Mouse (Mus musculus) heart, embryonic 10.5 days (tissue): ENCODE results near the gene Bbc3. TPM values are rescaled to one million over a fixed set of nuclear protein-coding genes. Genes with fewer than 3 reads are reported as not detected.
A peak's percentile ranks its signal among the peaks of the same experiment; 100 is the strongest.
"Not testable (repeated sequence)": the region's sequence is repeated elsewhere in the genome, so short reads cannot be mapped to it uniquely, and the experiment has no call there.

Experiments used
- DNase-seq: peaks from one replicate; pipeline ENCODE4 v3.0.0-alpha.2; 2017; ENCODE audit warnings: low spot score
- H3K27ac ChIP-seq: fragments of 300-500 bp; sonication (generic); 2 replicates; pipeline ENCODE4 v1.5.1; 2016; ENCODE audit warnings: mild to moderate bottlenecking
- H3K27me3 ChIP-seq: fragments of 300-500 bp; sonication (generic); 2 replicates; pipeline ENCODE4 v1.6.1; 2016; ENCODE audit warnings: mild to moderate bottlenecking; ENCODE audit not compliant: poor library complexity, insufficient read depth, severe bottlenecking
- H3K36me3 ChIP-seq: fragments of 300-500 bp; sonication (generic); 2 replicates; pipeline ENCODE4 v1.6.1; 2016; ENCODE audit warnings: mild to moderate bottlenecking, moderate library complexity
- H3K4me1 ChIP-seq: fragments of 300-500 bp; sonication (generic); 2 replicates; pipeline ENCODE4 v1.6.1; 2016; ENCODE audit warnings: mild to moderate bottlenecking
- H3K4me3 ChIP-seq: fragments of 300-500 bp; sonication (generic); 2 replicates; pipeline ENCODE4 v1.5.1; 2016; ENCODE audit warnings: mild to moderate bottlenecking, moderate library complexity
- H3K9me3 ChIP-seq: fragments of 300-500 bp; sonication (generic); 2 replicates; pipeline ENCODE4 v1.6.1; 2016; ENCODE audit warnings: mild to moderate bottlenecking, moderate library complexity
- WGBS: fragments of 180-500 bp; shearing (Covaris S2); methylation state at CpG from one replicate; pipeline ENCODE4 v1.1.7; 2016; 5-methylcytosine and 5-hydroxymethylcytosine counted together
- polyA plus RNA-seq: library from polyadenylated mRNA; unstranded; fragments of >200 nt; fragmentation: Nextera tagmentation; extraction: Ambion mirVana; gene quantifications from 2 replicates; pipeline ENCODE4 v1.2.1, GENCODE M21; 2016

The Bbc3 gene
- 8.3 and 9.5 TPM in 2 replicates for polyA plus RNA-seq

DNA sequence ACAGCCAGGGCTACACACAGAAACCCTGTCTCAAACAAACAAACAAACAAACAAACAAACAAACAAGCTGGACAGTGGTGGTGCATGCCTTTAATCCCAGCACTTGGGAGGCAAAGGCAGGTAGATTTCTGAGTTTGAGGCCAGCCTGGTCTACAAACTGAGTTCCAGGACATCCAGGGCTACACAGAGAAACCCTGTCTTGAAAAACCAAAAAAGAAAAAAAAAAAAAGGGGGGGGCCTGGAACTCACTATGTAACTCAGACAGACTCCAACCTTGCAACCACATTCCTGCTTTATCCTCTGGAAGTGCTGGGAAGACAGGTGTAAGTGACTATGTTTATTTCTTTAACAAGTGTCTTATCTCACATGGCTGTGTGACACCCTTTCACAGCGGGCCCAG lies at the start of gene Bbc3:
Bbc3 (plus strand) TSS at position 301 of the 400 bp plus-strand sequence.
- H3K4me1 ChIP-seq, result peaks cover 48% of the 10 kb centered on the region
- H3K27me3 ChIP-seq, H3K36me3 ChIP-seq, H3K9me3 ChIP-seq, DNase-seq: not testable (repeated sequence)
- WGBS, result 35% methylated on average over 1 of the region's 1 CpGs
- H3K4me3 ChIP-seq, result peak within 1 kb of the TSS; percentile 94
- peak within 1 kb of the TSS; percentile 98 for H3K27ac ChIP-seq

GRCm38 (mm10) chr7:16259110-16259590 lies 49.0 kb upstream of the Bbc3 start, which contains the start of gene C5ar1:
TSS of gene C5ar1 (minus strand) at chr7:16259540.
- H3K27me3 ChIP-seq, result no peaks in the 10 kb centered on the region
- no peaks in the 10 kb centered on the region for H3K36me3 ChIP-seq
- H3K4me1 ChIP-seq, result no peaks in the 10 kb centered on the region
- no peak within 1 kb of the TSS for H3K27ac ChIP-seq
- WGBS, result 83% methylated on average over 5 of the region's 5 CpGs
- no peaks in the 10 kb centered on the region for H3K9me3 ChIP-seq
- no peak within 1 kb of the TSS for H3K4me3 ChIP-seq
- DNase-seq, result no peak

GRCm38 (mm10) chr7:16261097-16261496 lies 47.1 kb upstream of the Bbc3 start:
- no peak overlapping the region for H3K4me3 ChIP-seq
- no peak for DNase-seq
- no peak overlapping the region for H3K27ac ChIP-seq
- no peaks in the 10 kb centered on the region for H3K9me3 ChIP-seq
- no peaks in the 10 kb centered on the region for H3K36me3 ChIP-seq
- no peaks in the 10 kb centered on the region for H3K4me1 ChIP-seq
- WGBS, result 45% methylated on average over 1 of the region's 1 CpGs
- no peaks in the 10 kb centered on the region for H3K27me3 ChIP-seq

- H3K27me3 ChIP-seq, result no peaks in the 10 kb centered on the region
- H3K4me3 ChIP-seq, result no peak overlapping the region
- no peak overlapping the region for H3K27ac ChIP-seq
- no peaks in the 10 kb centered on the region for H3K36me3 ChIP-seq
- 31% methylated on average over 8 of the region's 8 CpGs for WGBS
- no peak for DNase-seq
- no peaks in the 10 kb centered on the region for H3K4me1 ChIP-seq
- no peaks in the 10 kb centered on the region for H3K9me3 ChIP-seq
These were observed 45.0 kb upstream of the Bbc3 start for GRCm38 (mm10) chr7:16263015-16263787.

DNA sequence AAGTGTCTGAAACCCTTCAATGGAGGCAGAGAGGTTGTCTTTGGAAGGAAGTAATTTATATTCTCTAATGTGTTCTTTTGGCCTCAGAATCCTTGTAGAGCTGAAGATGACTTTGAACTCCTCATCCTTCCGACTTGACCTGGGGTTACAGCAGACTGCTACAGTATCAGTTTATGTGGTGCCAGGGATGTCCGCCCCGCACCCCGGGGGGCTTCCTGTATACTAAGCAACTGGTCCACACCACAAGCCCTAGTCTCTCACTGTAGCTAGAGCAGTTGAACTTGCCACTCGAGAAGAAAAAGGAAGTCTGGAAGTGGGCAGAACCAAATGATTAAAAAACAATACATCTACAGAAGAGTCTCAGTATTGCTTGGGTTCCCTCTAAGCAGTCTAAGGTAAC lies 44.4 kb upstream of the Bbc3 start:
- no peaks in the 10 kb centered on the region for H3K9me3 ChIP-seq
- WGBS, result 84% methylated on average over 5 of the region's 5 CpGs

DNA sequence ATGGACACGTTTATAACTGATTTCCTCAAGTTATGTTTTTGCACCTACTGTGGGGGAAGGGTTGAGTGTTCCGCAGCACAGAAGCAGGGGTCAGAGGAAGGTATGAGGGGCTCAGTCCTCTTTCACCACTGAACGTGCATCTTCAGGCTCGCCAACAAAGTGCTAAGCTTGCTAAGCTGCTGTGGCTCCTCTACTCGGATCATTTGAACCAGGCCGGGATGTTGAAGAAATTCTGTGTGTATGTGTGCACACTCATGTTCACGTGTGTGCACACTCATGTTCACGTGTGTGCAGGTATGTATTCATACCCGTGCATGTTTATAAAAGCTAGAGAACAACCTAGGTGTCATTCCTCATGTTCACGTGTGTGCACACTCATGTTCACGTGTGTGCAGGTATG lies 42.3 kb upstream of the Bbc3 start:
- Histone ChIP-seq H3K36me3 (0 out of 2 replicates have a peak, but pooled peaks cover 2% of the 10 kb centered on the region), H3K9me3 (no peaks in the 10 kb centered on the region), H3K4me3 (no peak overlapping the region), H3K4me1 (no peaks in the 10 kb centered on the region), H3K27ac (no peak overlapping the region), H3K27me3 (peaks cover 15% of the 10 kb centered on the region; the same call in 1 of the 2 replicates)
- 78% methylated on average over 11 of the region's 11 CpGs for WGBS
- DNase-seq, result no peak

More for the DNA sequence above, 44.4 kb upstream of the Bbc3 start:
- Histone ChIP-seq H3K4me3 (no peak overlapping the region), H3K4me1 (no peaks in the 10 kb centered on the region), H3K36me3 (0 out of 2 replicates have a peak, but pooled peaks cover 2% of the 10 kb centered on the region), H3K27ac (no peak overlapping the region), H3K27me3 (no peaks in the 10 kb centered on the region)
- DNase-seq, result no peak

DNA sequence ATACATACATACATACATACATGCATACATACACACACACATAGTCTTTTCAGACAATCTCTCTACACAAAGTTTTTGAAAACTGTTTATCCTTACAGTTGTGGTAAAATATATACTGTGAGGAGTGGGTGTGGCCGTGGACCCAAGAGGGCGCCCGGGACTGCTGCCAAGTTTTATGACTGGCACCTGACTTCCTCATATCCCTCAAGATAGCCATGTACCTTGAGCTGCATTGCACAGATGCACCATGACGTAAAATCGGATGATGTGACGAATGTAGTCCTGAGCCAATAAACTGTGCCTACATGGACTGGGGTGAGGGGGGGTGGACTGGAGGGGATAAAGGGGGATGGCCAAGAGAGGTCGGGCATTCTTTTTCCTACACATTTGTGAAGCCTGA lies 41.6 kb upstream of the Bbc3 start:
- WGBS, result 86% methylated on average over 7 of the region's 7 CpGs
- H3K9me3 ChIP-seq, H3K36me3 ChIP-seq, DNase-seq, H3K4me3 ChIP-seq, H3K4me1 ChIP-seq, H3K27ac ChIP-seq: not testable (repeated sequence)
- H3K27me3 ChIP-seq, result peaks cover 16% of the 10 kb centered on the region; the same call in 1 of the 2 replicates

- Histone ChIP-seq H3K27ac (no peak overlapping the region), H3K9me3 (no peaks in the 10 kb centered on the region), H3K4me1 (peaks cover 28% of the 10 kb centered on the region), H3K27me3 (peaks cover 16% of the 10 kb centered on the region; the same call in 1 of the 2 replicates), H3K4me3 (no peak overlapping the region), H3K36me3 (peaks cover 14% of the 10 kb centered on the region)
- WGBS, result 69% methylated on average over 1 of the region's 1 CpGs
- no peak for DNase-seq
These were observed 37.1 kb upstream of the Bbc3 start for GRCm38 (mm10) chr7:16271139-16271538.

DNA sequence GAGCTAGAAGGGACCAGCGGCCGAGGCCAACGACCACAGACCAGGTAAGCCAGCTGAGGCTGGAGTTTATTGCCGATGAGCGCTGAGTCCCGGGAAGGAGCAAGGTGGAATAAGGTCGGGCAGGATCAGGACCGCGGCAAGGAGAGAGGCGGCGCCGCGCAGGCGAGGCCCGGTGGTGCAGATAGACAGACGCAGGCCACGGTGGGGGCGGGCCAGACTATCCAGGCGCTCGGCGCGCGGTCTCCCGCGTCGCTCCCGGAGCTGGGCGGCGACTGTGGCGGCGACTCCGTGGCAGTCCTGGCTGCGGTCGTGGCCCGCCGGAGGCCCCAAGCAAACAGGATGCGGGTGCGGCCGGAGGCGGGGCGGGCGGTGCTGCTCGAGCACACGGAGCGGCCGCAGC lies 35.5 kb upstream of the Bbc3 start:
- H3K4me1 ChIP-seq, result peaks cover 28% of the 10 kb centered on the region
- WGBS, result under 1% methylated on average over 46 of the region's 46 CpGs
- peak; percentile 91 for DNase-seq
- peak overlapping the region; percentile 93 for H3K27ac ChIP-seq
- peak overlapping the region; percentile 79 for H3K4me3 ChIP-seq
- H3K36me3 ChIP-seq, result peaks cover 29% of the 10 kb centered on the region
- peaks cover 16% of the 10 kb centered on the region; the same call in 1 of the 2 replicates for H3K27me3 ChIP-seq
- no peaks in the 10 kb centered on the region for H3K9me3 ChIP-seq

DNA sequence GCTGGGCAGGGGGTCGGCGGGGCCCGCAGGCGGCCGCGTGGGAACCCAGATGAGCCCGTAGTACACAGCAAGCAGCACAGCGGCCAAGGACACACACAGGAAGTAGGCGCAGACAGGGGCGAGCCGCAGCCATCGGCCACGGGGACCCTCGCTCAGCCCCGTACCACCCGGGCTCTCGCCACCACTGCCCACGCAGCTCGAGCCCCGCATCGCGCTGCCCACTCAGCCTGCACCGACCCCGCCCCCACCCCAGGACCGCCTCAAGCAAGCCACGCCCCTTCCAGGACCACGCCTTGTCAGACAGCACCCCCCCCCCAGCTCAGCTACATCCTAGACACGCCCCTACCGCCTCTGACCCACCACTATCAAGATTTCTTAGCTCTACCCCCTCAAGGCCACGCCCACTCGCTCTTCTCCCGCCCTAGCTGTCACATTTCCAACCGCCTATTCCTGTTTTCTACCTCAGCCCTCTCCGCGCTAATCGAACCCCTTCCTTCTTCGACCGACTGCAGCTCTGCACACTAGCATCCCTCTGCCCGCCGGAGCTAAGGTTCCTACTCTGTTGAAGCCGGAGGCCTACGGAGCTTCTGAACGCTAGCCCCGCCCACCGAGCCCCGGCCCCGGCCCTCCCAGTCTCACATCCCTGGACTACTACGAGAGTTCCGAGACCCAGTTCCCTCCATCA lies 35.0 kb upstream of the Bbc3 start, which contains the start of gene Inafm1:
Inafm1 (minus strand) TSS at position 537 of the 685 bp plus-strand sequence.
- peak within 1 kb of the TSS; percentile 79 for H3K4me3 ChIP-seq

GRCm38 (mm10) chr7:16273766-16274140 lies 34.4 kb upstream of the Bbc3 start:
- Histone ChIP-seq H3K9me3 (no peaks in the 10 kb centered on the region), H3K4me1 (peaks cover 28% of the 10 kb centered on the region), H3K36me3 (peaks cover 38% of the 10 kb centered on the region), H3K27ac (peak overlapping the region; percentile 93), H3K4me3 (peak overlapping the region; percentile 79), H3K27me3 (peaks cover 16% of the 10 kb centered on the region; the same call in 1 of the 2 replicates)
- DNase-seq, result peak; percentile 95
- WGBS, result under 1% methylated on average over 18 of the region's 18 CpGs

More for the DNA sequence above, 35.0 kb upstream of the Bbc3 start, which contains the start of gene Inafm1:
- Histone ChIP-seq H3K4me1 (peaks cover 28% of the 10 kb centered on the region), H3K27ac (peak within 1 kb of the TSS; percentile 93), H3K27me3 (peaks cover 16% of the 10 kb centered on the region; the same call in 1 of the 2 replicates), H3K9me3 (no peaks in the 10 kb centered on the region), H3K36me3 (peaks cover 34% of the 10 kb centered on the region)
- 1% methylated on average over 40 of the region's 49 CpGs for WGBS
- DNase-seq, result peak; percentile 98

DNA sequence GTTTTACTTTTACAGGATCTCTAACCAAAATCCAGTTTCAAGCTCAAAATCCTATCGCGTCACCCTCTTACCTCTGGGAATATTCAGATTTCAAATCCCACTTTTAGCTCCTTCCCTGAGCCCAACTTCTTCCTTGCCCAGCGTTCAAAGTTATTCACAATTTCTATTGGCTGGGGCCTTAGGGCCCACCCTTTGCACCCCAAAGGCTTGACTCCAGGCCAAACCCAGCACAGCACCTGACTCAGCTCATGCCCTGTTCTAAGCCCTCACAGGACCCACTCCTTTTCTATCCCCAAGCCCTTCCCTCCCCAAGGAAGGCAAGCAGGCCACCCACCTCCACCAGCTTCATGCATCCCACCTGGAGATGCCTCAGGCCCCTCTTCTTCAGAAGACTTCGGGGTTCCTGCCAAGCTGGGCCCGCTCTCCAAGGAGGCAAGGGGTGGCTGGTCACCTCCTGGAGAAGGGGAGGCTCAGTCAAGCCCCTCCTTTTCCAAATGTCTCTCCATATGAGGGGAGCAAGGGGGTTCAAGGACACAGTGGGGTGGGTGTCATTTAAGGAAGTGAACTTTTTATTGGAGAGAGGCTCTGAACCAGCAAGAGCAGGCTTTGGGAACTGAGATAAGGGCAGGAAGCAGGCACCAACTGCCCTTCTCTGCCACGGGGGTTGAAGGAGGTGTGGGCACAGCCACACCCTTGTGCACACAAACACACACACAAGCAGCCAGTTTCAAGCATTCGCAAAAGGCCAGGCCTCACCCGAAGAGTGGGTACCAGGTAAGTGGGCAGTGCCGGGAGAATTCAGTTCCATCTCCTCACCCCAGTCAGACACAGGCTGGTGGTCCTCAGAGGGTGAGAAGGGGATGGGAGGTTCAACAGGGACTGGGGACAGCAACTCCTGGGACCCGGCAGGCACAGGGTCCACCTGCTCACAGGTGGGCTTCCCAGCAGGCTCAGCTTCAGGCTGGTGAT lies 33.0 kb upstream of the Bbc3 start:
- Histone ChIP-seq H3K36me3 (peaks cover 48% of the 10 kb centered on the region), H3K4me3 (peak overlapping the region; percentile 79), H3K27ac (no peak overlapping the region), H3K9me3 (no peaks in the 10 kb centered on the region), H3K27me3 (peaks cover 5% of the 10 kb centered on the region; the same call in 1 of the 2 replicates), H3K4me1 (peaks cover 28% of the 10 kb centered on the region)
- no peak for DNase-seq
- WGBS, result 83% methylated on average over 10 of the region's 10 CpGs
